8 mouse cellular contexts compared by ENCODE assay signal in genomic region chr10:56115636-56116180, GRCm38 (mm10). TPM values are rescaled to one million over a fixed set of nuclear protein-coding genes. Genes with fewer than 3 reads are reported as not detected.
DNase-seq lines count a peak whose midpoint lies in the region; ATAC-seq and TF ChIP-seq lines count a peak whose summit lies in the region.

No protein-coding gene starts in this region.

- H3K9ac ChIP-seq in forebrain, embryonic 14.5 days (ENCODE audit: low read length) = peak overlapping the region; percentile 89

- H3K4me3 ChIP-seq in forebrain, embryonic 14.5 days (ENCODE audit: low read depth, low read length) = peak overlapping the region; percentile 53
- peak overlapping the region; percentile 68 for H3K4me3 ChIP-seq in layer of hippocampus, adult 2 months

- peak; percentile 77 for ATAC-seq in forebrain, embryonic 14.5 days
- peak; percentile 26 for ATAC-seq in megakaryocyte-erythroid progenitor cell, adult 5-6 weeks (replicated peaks; ENCODE audit: low FRiP score, low TSS enrichment, poor library complexity, severe bottlenecking)

- peaks cover 3% of the 10 kb centered on the region for H3K4me1 ChIP-seq in forebrain, embryonic 14.5 days (ENCODE audit: control insufficient read depth, insufficient read depth, low read length)

- peak overlapping the region; percentile 90 for H3K27ac ChIP-seq in forebrain, embryonic 14.5 days (ENCODE audit: low read depth, low read length)
- H3K27ac ChIP-seq in layer of hippocampus, adult 2 months = peak overlapping the region; percentile 96

- H3K9me3 ChIP-seq in forebrain, embryonic 14.5 days (replicated peaks; ENCODE audit: control insufficient read depth, low read length) = no peaks in the 10 kb centered on the region

- no peak for TF ChIP-seq CTCF in layer of hippocampus, adult 2 months (conservative IDR thresholded peaks at IDR 0.05)

- 16% methylated on average over 27 of the region's 27 CpGs for WGBS in forebrain, embryonic 14.5 days

- H3K4me2 ChIP-seq in forebrain, embryonic 14.5 days (ENCODE audit: low read length) = peak overlapping the region; percentile 89

- H3K27me3 ChIP-seq in forebrain, embryonic 14.5 days (replicated peaks; ENCODE audit: control insufficient read depth, insufficient read depth, low read length) = no peaks in the 10 kb centered on the region

- no peaks in the 10 kb centered on the region for H3K36me3 ChIP-seq in forebrain, embryonic 14.5 days (ENCODE audit: control insufficient read depth, insufficient read depth, low read length)

- peak; percentile 63 for DNase-seq in adrenal gland, postnatal 14 days
- DNase-seq in adrenal gland, adult (ENCODE audit: inconsistent age in 2 of 2, low spot score in 1 of 2) = no peak
- DNase-seq in ovary, postnatal 10 days (ENCODE audit: low spot score) = peak; percentile 18
- no peak for DNase-seq in ovary, adult 18-20 months (ENCODE audit: low spot score)
- DNase-seq in forebrain, embryonic 14.5 days (ENCODE audit: low spot score) = peak; percentile 46
- peak in 1 of 2 experiments; percentile 8 for DNase-seq in layer of hippocampus, adult 2 months (ENCODE audit: low spot score in 2 of 2)
- peak; percentile 20 to 28 for DNase-seq in thymus, adult 18-20 months

RNA-seq across cellular contexts. Expression of gene Msl3l2, which starts 9.0 kb away (rescaled TPM):
- 7.2 and 9.4 TPM in 2 replicates for total RNA-seq in adrenal gland, postnatal 14 days (2021)
- 9.5 and 11.7 TPM in 2 replicates for polyA plus RNA-seq in forebrain, embryonic 14.5 days (2014; fragmentation: Nextera tagmentation; extraction: Ambion mirVana)
- 10 to 100 TPM; 17.6 to 18.4 TPM for total RNA-seq in layer of hippocampus, adult 2 months (2021)
- 3.4 and 5.2 TPM in 2 replicates for total RNA-seq in megakaryocyte-erythroid progenitor cell, adult 5-6 weeks (2014; fragmentation: Nextera tagmentation)
- 5.6 and 17.6 TPM in 2 replicates for total RNA-seq in megakaryocyte-erythroid progenitor cell, adult 5-6 weeks (2017)

Comparison
In these comparisons a context has a peak if more than half of its experiments do, and no peak if none do; other contexts are left out.
1. DNase-seq: peak in adrenal gland, postnatal 14 days (single experiment), ovary, postnatal 10 days (single experiment), forebrain, embryonic 14.5 days (single experiment) and thymus, adult 18-20 months (2 of 2); none in adrenal gland, adult (0 of 2) and ovary, adult 18-20 months (single experiment).